Mouse (Mus musculus): ENCODE results near the gene R3hcc1l.

R3hcc1l gene

DNA sequence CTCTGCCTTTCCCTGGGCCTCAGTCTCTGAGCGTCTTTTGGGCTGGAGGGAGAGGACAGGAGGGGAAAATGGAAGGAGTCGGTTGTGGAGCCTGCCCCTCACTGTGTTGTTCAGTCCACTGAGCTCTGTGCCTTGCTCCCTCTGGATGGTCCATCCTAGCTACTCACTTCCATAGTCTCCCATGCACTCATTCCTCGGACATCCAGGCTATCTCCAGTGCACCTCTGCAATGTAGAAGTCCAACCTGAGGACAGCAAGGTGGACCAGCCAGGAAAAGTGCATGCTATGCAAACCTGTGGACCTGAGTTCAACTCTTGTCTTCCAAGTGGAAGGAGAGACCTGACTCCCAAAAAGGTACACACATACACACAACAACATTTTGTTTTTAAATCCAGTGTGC is 82.0 kb downstream of the R3hcc1l start:
- DNase-seq (ENCODE audit: low spot score in 2 of 2) = no peak

DNA sequence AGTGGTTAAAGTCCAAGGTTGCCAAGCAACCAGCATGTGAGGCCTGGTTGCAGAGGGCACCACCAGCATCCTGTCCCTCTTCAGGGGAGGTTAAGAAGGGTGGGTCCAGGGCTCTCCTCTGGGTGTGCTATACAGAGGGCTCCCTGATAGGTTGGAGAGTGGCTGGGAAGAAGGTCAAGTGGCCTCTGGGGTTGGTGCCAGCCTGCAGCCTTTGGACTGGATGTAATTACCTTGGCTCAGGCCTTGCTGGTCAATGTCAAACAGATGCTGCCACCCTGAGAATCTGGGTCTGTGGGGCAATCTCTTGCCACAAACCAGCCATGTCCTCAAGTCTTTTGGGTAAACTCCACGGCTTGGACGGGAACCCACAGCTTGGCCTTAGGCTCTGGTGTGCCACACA is 82.9 kb downstream of the R3hcc1l start:
- no peak for DNase-seq (ENCODE audit: low spot score in 2 of 2)

DNA sequence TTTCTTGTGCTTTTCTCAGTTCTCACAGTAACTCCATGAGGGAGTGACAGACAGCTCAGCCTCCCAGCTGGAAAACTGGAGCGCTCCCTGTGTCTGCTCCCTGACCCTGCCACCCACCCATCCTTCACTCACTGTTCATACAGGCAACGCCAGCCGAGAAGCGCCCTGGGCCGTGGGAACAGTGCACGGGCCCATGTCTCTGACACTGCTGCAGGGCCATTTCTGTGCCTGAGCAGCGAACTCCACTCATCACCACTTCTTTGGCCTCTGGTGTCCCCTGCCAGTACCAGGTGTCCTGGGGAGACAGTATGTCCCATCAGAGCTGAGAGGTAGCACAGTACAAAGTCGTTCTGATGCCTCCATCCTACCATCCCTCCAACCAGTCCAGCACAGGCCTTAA is 83.5 kb downstream of the R3hcc1l start:
- DNase-seq (ENCODE audit: low spot score in 2 of 2) = no peak

DNA sequence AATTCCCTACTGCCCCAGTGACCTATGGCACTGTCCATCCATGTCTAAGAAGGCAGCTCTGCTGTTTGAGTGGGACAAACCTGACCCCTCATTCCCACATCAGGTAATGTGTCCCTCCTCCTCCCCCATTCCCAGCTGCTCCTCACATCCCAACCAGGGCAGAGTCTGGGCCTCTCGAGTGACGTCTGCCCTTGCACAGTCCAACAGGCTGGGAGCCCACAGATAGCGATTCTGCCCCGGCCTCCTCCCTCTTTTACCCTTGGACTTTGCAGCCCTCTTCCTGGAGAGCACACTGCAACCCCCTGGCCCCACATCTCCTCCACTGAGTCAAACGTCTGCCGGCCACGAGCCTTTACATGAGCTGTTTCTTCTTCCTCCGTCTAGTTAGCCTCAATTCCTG is 84.0 kb downstream of the R3hcc1l start:
- DNase-seq (ENCODE audit: low spot score in 2 of 2) = no peak

DNA sequence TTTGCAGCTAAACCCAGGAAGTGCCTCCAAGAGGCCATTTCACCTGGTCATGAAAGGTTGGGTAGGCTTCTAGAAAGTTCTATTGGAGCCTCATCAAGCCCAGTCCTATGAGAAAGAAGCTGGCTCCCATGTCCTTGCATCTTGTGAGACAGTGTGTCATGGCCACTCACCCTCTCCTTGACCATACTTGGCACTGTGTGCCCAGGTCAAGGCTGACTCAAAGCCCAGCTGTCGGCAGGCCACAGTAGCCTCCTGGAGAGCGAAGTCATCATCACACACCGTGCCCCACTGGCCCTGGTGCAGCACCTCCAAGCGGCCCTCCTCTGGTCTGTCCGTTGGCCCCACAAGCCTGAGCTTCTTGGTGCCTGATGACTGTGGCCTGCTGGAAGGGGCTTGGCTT is 89.5 kb downstream of the R3hcc1l start:
- DNase-seq (ENCODE audit: low spot score in 2 of 2) = no peak

DNA sequence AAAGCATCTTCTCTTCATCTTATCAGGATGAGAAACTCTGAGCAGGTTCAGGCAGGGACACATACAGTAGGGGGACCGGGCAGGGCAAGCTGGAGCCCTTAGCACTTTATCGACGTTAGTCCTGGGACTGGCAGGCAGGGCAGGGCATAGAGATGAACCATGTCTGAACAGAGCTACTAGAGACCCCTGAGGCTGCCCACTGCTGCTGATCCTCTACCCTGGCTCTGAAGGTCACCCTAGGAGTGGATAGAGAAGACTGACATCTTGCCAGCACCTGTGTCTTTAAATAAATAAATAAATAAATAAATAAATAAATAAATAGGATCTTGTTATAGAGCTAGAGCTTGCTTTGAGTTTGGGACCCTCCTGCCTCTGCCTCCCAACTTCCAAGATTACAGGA is 91.2 kb downstream of the R3hcc1l start:
- DNase-seq (ENCODE audit: low spot score in 2 of 2) = no peak

DNA sequence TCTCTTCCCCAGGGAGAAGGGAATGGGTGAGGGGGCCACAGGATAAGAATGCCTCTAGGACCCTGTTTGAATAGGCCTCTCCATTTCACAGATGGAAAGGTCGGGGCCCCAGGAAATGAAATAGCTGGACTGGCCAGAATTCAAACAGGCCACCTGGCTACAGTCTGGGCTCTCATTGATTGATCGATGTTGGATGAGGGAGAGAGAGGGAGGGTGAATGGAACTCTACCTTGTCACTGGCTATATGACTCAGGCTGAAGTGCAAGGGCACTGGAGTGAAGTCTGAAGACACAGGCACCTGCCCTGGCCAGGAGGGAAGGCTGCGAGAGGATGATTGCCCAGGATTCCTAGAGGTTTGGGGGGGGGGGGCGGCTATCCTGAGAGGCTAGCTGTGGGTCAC is 93.2 kb downstream of the R3hcc1l start:
- DNase-seq (ENCODE audit: low spot score in 2 of 2) = no peak

DNA sequence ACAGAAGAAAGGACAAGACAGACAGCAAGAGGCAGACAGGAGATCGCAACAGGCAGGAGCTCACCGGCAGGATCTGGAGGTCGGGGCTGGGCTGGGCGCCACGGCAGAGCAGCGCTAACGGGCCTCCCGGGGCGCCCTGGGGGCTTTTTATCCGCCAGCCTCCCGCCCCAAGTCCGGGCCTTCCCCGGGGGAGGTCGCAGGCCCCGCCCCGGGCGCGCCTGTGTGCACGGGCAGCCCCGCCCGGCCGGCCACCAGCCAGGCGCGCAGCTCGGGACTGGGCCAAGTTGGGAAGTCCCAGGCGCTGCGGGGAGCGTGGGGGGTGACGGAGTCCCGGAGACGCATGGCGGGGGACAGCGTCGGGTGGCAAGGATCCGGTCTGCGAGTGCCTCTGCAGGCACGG is 94.1 kb downstream of the R3hcc1l start, which contains the start of gene Loxl4:
Gene Loxl4 (minus strand): TSS at position 160 of the 400 bp plus-strand sequence.
- DNase-seq (ENCODE audit: low spot score in 2 of 2) = no peak

DNA sequence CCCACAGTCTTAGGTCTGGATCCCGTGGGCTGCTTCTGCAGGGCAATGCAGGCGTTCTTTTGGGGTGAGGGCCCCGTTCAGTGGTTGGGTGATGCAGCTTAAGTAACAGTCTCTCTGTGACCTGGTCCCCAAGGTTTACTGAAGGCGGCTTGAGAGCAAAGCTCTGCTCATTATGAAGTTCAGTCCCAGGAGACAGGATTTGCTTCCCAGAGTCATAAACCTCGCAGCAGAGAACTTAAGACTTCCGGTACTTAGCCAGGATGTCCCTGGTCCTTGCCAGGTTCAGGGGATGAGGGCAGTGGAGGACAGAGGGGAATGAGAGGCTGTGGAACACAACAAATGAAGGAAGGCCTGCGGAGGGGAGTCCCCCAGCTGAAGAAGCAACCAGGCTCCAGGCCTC is 94.6 kb downstream of the R3hcc1l start:
- DNase-seq (ENCODE audit: low spot score in 2 of 2) = no peak

DNA sequence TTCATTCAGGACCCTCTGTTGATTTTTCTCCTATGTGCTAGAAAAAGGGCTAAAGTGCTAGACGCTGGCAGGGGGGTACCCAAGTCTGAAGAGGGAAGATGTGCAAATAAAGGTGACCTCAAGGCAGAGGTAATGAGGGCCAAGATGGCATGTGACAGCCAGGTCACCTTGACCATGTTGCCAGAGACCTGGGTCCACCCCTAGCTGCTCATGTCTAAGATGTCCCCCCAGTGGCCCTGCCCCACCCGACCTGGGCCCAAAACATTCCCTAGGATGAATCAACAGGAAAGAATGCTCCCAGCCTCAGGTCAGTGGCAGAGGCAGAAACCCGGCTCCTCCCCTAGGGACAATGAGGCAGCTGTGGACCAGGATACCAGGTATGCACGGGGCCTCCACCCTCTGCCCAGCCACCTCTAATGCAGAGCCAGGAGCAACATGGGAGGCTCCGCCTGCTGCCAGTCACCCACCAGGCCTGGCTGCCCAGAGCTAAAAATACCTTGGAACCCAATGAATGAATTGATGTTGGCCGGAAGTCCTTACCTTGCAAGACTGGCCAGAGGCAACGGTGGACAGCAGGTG is 95.2 kb downstream of the R3hcc1l start:
- no peak for DNase-seq (ENCODE audit: low spot score in 2 of 2)

DNA sequence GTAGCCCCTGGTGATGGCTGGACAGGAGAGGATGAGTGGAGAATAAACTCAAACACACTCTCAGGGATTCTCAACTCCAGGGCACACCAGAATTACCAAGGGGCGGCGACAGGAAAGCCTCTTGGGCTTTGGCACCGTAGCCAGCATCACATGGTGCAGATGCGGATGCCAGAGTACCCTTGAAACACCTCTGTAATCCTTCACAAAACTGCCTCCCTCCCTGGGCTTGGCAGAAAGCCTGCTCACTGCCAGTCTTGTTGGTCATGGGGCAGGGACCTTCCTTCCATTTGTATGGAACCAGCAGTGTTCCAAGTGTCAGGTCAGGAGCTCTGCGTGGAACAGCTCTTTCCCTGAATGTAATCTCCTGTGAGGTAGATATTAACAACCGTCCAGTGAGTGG is 109.5 kb downstream of the R3hcc1l start:
- DNase-seq (ENCODE audit: low spot score in 2 of 2) = no peak

DNA sequence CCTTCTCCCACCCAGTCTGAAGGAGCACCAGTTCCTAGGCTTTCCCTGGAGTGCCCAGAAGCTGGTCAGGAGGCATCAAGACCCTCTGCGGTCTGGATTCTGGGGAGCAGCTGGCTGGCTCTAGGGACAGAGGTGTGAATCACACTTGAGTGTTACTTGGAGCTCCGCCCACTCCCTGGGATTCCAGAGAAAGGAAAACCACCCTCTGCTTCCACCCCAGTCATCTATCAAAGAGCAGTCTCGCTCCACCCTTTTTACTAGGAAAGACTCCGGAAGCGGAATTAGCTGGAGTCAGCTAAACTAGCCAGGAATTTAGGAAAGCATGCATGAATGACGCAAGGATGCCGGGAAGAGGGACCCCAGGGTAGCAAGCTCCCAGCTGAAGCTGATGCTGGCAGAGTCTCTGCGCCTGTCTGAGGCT is 113.0 kb downstream of the R3hcc1l start:
- DNase-seq (ENCODE audit: low spot score in 2 of 2) = no peak

DNA sequence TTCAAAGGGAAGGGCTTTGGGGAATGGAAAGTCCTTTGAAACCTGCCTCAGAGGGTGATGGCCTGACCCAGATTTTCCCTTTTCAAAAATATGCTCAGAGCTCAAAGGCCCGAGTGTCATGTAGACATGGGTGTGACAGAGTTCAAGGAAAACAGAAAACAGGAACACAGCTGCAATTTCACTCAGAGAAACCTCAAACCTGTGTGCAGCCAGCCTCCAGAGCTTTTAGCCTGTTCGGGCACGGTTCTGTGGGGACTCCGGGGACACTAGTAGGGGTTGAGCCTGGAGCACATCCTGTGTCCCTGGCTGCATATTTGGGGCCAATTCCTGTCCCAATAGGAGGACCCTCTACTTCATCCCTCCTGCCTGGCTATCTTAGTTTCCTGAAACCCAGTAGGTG is 113.7 kb downstream of the R3hcc1l start:
- no peak for DNase-seq (ENCODE audit: low spot score in 2 of 2)

DNA sequence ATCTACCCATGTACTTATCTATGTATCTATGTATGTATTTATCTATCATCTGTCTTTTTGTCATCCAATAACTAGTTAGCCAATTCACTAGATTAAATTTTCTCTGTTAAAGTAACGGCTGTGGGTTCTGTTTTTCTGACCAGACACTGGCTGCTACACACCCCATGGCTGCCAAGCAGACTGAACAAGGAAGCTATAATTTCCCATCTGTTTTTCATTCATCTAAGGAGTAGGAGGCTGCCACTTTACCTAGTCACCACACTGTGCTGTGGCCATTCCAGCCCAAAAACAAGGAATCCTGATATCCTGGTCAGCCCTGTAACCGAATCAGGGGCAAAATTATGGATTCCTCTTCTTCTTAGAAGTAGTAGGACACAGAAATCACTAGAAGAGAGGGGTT is 115.1 kb downstream of the R3hcc1l start:
- no peak for DNase-seq (ENCODE audit: low spot score in 2 of 2)

DNA sequence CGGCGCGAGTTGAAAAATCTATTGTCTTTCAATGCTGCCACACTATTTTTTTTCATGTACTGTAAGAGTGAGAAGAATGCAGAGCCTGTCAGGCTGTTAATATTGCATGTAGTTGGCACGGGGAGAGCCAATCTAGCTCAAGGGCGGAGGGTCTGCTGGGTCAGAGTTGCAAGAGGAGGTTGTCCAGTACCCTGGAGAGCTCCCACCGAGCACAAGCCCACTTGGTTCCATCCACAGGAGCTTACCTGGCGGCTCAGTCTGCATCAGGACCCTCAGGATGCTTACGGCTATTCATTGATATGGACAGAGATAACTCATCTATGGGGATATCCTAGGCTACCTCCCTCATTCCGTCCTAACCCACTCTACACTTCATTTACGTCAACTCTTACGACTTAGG is 118.1 kb downstream of the R3hcc1l start:
- no peak for DNase-seq (ENCODE audit: low spot score in 2 of 2)

DNA sequence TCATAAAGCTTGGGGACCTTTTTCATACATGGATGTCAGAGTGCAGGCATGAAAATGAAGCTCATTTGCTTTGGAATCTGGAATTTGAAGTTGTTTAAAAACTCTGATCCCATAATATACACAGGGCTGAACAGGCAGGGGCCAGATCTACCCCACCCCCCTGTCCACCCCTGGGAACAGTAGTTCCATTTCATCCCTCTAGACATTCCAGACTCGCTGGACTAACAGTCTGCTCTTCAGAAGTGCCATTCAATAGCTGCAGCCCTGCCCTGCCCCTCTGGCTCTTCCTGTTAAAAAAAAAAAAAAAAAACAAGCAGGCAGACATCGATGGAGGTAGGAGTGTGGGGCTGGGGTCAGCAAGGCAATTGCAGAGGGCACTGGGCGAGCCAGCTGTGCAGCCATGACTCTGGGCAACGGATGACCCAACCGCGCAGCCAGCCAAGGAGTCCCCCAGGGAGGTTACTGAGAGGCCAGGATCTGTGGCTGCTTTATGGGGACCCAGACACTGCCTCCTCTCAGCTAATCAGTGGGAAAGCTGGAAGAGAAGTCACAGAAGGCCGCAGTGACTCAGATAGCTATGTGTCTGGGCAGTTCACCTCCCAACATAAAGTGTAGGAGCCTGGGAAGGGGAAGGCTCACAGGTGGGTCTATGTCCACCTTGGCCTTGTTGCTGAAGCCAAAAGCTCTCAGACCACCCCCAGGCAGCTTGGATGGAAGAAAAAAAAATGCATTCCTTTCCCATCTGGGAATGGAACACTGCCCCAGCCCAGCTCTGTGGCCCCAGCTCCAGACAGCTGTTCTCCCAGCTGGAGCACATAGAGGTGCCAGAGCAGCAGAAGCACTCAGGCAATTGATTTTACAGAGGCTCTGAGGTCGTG is 120.3 kb downstream of the R3hcc1l start:
- no peak for DNase-seq (ENCODE audit: low spot score in 2 of 2)

DNA sequence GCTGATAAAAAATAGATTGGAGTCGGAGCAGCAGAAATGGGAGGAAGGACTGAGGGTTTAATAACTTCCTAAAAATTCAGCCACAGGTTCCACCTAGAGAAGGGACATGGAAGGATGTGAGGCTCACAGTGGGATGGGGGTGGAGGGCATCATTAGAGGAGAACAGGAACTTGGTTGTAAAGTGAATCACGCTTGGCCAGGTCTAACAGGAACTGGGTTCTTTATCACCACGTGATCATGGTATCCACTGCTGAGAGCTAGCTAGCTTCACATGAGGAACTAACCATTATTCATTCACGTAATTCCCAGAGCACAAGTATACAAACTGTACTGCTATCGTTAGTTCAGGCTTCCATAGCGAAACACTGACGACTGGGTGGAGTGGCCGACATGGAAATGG is 121.0 kb downstream of the R3hcc1l start:
- DNase-seq (ENCODE audit: low spot score in 2 of 2) = no peak

DNA sequence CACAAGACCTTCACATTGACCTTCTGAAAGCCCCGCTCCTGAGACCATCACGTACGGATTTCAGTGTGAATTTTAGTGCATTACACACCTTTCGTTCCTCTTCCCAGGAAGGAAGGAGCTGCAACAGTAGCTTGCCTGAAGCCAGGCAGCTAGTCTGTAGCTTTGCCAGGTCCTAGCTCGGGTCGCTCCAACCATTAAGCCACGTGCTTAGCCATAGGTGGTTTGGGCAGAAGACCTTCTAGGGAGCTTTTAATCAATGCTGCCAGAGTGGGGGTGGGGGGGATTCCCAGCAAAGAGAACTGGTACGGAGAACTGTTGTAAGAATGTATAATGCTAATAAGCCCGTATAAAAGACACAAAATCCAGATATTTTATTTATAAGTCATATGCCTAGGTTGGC is 121.7 kb downstream of the R3hcc1l start:
- DNase-seq (ENCODE audit: low spot score in 2 of 2) = no peak

Measured in spleen, postnatal 4 days (tissue).